Mouse (Mus musculus): ENCODE results near the gene Ddah1. TPM values are rescaled to one million over a fixed set of nuclear protein-coding genes. Genes with fewer than 3 reads are reported as not detected.
"Not testable (repeated sequence)": the region's sequence is repeated elsewhere in the genome, so short reads cannot be mapped to it uniquely, and the experiment has no call there.

Ddah1 gene
- polyA plus RNA-seq, 1 experiment, result 81.7 TPM

GRCm38 (mm10) chr3:145890346-145891132 lies 132.1 kb downstream of the Ddah1 start:
- DNase-seq (ENCODE audit: low read depth), result peak; percentile 97
- TF ChIP-seq CTCF (IDR thresholded peaks at IDR 0.05; ENCODE audit: borderline replicate concordance, extremely low read depth, insufficient read depth, insufficient read length), result no peak
- TF ChIP-seq POLR2A (IDR thresholded peaks at IDR 0.05; ENCODE audit: borderline replicate concordance, extremely low read depth, insufficient read depth, insufficient read length, poor library complexity, severe bottlenecking), result no peak

DNA sequence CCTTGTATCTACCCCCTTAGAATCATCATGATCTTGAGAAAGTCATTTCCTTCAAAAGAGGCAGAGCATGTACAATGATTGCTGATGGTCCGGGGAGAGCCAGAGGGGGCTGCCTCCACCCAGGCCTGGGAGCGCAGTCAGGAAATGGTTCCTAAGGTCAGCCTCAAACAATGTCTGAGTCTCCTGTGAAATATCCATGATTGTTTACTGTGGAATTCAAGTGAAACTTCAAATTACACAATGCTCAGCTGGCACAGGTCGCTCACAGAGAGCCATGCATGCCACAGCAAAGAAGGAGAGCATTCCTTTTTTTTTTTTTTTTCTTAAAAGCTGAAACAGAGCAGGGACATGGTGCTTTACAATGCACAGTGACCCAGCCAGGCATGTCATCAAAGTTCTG lies 134.0 kb downstream of the Ddah1 start:
- DNase-seq (ENCODE audit: low read depth), result no peak
- TF ChIP-seq CTCF (IDR thresholded peaks at IDR 0.05; ENCODE audit: borderline replicate concordance, extremely low read depth, insufficient read depth, insufficient read length), result no peak
- no peak for TF ChIP-seq POLR2A (IDR thresholded peaks at IDR 0.05; ENCODE audit: borderline replicate concordance, extremely low read depth, insufficient read depth, insufficient read length, poor library complexity, severe bottlenecking)

DNA sequence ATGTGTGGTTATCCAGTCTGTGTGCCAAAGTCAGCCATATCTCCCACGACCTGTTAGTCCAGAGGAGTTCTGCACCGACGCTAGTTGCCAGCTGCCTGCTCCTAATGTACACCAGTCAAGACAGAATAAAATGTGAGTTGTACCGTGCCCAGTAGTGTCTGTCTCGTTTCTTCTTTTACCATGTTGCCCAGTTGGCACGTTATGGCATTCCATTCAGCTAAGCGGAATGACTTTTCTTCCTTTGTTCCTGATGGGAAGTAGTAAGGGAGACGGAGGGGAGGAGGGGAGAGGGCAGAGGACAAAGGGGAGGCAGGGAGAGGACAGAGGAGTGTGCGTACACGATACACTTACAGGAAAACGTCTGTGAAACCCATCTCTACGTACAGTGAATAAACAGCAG lies 135.7 kb downstream of the Ddah1 start:
- TF ChIP-seq CTCF (IDR thresholded peaks at IDR 0.05; ENCODE audit: borderline replicate concordance, extremely low read depth, insufficient read depth, insufficient read length) (no peak), POLR2A (IDR thresholded peaks at IDR 0.05; ENCODE audit: borderline replicate concordance, extremely low read depth, insufficient read depth, insufficient read length, poor library complexity, severe bottlenecking) (no peak)
- peak; percentile 68 for DNase-seq (ENCODE audit: low read depth)

- DNase-seq (ENCODE audit: low read depth), result no peak
- TF ChIP-seq CTCF (IDR thresholded peaks at IDR 0.05; ENCODE audit: borderline replicate concordance, extremely low read depth, insufficient read depth, insufficient read length) (no peak), POLR2A (IDR thresholded peaks at IDR 0.05; ENCODE audit: borderline replicate concordance, extremely low read depth, insufficient read depth, insufficient read length, poor library complexity, severe bottlenecking) (no peak)
Measured at GRCm38 (mm10) chr3:145897749-145898148, 139.3 kb downstream of the Ddah1 start.

- TF ChIP-seq CTCF (IDR thresholded peaks at IDR 0.05; ENCODE audit: borderline replicate concordance, extremely low read depth, insufficient read depth, insufficient read length), result no peak
- TF ChIP-seq POLR2A (IDR thresholded peaks at IDR 0.05; ENCODE audit: borderline replicate concordance, extremely low read depth, insufficient read depth, insufficient read length, poor library complexity, severe bottlenecking), result no peak
- peak; percentile 64 for DNase-seq (ENCODE audit: low read depth)
Measured at GRCm38 (mm10) chr3:145899832-145900231, 141.4 kb downstream of the Ddah1 start.

- TF ChIP-seq CTCF (IDR thresholded peaks at IDR 0.05; ENCODE audit: borderline replicate concordance, extremely low read depth, insufficient read depth, insufficient read length), result no peak
- TF ChIP-seq POLR2A (IDR thresholded peaks at IDR 0.05; ENCODE audit: borderline replicate concordance, extremely low read depth, insufficient read depth, insufficient read length, poor library complexity, severe bottlenecking), result no peak
- DNase-seq (ENCODE audit: low read depth), result peak; percentile 64
Measured at GRCm38 (mm10) chr3:145903530-145903929, 145.1 kb downstream of the Ddah1 start.

DNA sequence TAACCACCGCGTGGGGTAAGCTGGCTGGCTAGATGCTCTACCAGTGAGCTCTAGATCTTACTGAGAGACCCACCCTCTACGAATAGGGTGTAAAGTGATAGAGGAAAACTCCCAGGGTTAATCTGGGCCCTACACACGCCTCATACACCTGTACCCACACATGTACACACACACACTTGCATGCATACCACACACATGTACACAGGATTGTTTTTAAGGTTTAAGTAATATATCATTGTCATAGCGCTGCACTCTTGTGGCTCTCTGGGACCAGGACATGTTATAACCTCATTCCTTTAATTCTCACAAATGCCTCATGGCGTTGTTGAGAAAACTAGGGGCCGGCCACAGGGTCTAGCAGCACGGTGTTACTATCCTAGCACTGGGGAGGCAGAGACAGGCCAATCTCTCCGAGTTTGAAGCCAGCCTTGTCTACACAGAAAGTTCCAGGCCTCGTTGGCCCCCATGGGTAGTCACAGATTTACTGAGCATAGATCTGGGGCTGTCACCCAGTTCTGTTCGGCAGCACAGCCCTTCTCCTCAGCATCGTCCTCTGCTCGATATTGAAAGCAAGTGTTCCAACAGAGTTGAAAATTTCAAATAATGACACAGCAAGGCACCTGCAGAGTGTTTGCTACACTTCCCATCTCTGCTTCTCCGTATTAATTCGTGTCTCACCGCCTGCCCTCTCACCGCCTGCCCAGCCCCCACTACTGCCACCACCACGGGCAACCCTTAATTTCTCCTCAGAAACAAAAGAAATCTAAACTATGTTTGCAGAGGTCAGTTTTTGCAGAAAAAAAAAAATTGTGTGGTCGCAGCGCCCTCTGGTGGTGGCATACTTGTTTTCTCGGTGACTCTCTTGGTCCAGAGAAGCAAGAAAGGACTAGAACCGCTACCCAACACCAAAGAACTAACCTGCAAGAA lies 146.6 kb downstream of the Ddah1 start:
- TF ChIP-seq POLR2A (IDR thresholded peaks at IDR 0.05; ENCODE audit: borderline replicate concordance, extremely low read depth, insufficient read depth, insufficient read length, poor library complexity, severe bottlenecking) (no peak), CTCF (IDR thresholded peaks at IDR 0.05; ENCODE audit: borderline replicate concordance, extremely low read depth, insufficient read depth, insufficient read length) (peak; percentile 75)
- DNase-seq (ENCODE audit: low read depth), result peak; percentile 90

- DNase-seq (ENCODE audit: low read depth), result no peak
- TF ChIP-seq CTCF (IDR thresholded peaks at IDR 0.05; ENCODE audit: borderline replicate concordance, extremely low read depth, insufficient read depth, insufficient read length) (no peak), POLR2A (IDR thresholded peaks at IDR 0.05; ENCODE audit: borderline replicate concordance, extremely low read depth, insufficient read depth, insufficient read length, poor library complexity, severe bottlenecking) (no peak)
Measured at GRCm38 (mm10) chr3:145906582-145906981, 148.1 kb downstream of the Ddah1 start.

- TF ChIP-seq POLR2A (IDR thresholded peaks at IDR 0.05; ENCODE audit: borderline replicate concordance, extremely low read depth, insufficient read depth, insufficient read length, poor library complexity, severe bottlenecking) (no peak), CTCF (IDR thresholded peaks at IDR 0.05; ENCODE audit: borderline replicate concordance, extremely low read depth, insufficient read depth, insufficient read length) (no peak)
Measured at GRCm38 (mm10) chr3:145912512-145912911, 154.0 kb downstream of the Ddah1 start.

GRCm38 (mm10) chr3:145913263-145913662 lies 154.8 kb downstream of the Ddah1 start:
- no peak for DNase-seq (ENCODE audit: low read depth)
- TF ChIP-seq CTCF (IDR thresholded peaks at IDR 0.05; ENCODE audit: borderline replicate concordance, extremely low read depth, insufficient read depth, insufficient read length), result no peak
- TF ChIP-seq POLR2A (IDR thresholded peaks at IDR 0.05; ENCODE audit: borderline replicate concordance, extremely low read depth, insufficient read depth, insufficient read length, poor library complexity, severe bottlenecking), result no peak

More at GRCm38 (mm10) chr3:145912512-145912911, 154.0 kb downstream of the Ddah1 start:
- DNase-seq (ENCODE audit: low read depth), result no peak

GRCm38 (mm10) chr3:145913942-145914341 lies 155.5 kb downstream of the Ddah1 start:
- DNase-seq (ENCODE audit: low read depth), result not testable (repeated sequence)

Data from brain, embryonic 14.5 days (tissue).